In genomic region chr9:97002025-97002424, GRCm38 (mm10) we compare ENCODE assay signal across 24 mouse cellular contexts. TPM values are rescaled to one million over a fixed set of nuclear protein-coding genes. Genes with fewer than 3 reads are reported as not detected.
DNase-seq lines count a peak whose midpoint lies in the region; ATAC-seq and TF ChIP-seq lines count a peak whose summit lies in the region.
"Had no signal": no experiment of that assay in that cellular context is flagged by ENCODE, and none has a peak within 500 bp of the region (broad histone marks: within the 10 kb centered on the region; RNA-seq: fewer than 3 reads in every experiment).

No protein-coding gene starts in this region.

- H3K36me3 ChIP-seq in forebrain, embryonic 10.5 days (replicated peaks) = peaks cover 72% of the 10 kb centered on the region
- H3K36me3 ChIP-seq in forebrain, postnatal 0 days (ENCODE audit: insufficient read depth) = no peaks in the 10 kb centered on the region
- no peaks in the 10 kb centered on the region for H3K36me3 ChIP-seq in intestine, embryonic 15.5 days
- no peaks in the 10 kb centered on the region for H3K36me3 ChIP-seq in intestine, postnatal 0 days (ENCODE audit: control insufficient read depth, insufficient read depth)
- H3K36me3 ChIP-seq in stomach, embryonic 14.5 days (ENCODE audit: control insufficient read depth, insufficient read depth, low read length) = no peaks in the 10 kb centered on the region
- no peaks in the 10 kb centered on the region for H3K36me3 ChIP-seq in stomach, postnatal 0 days (ENCODE audit: control insufficient read depth, insufficient read depth, low read length)
- H3K36me3 ChIP-seq: embryonic facial prominence, embryonic 15.5 days; heart, embryonic 15.5 days had no signal

- 78% methylated on average over 7 of the region's 7 CpGs for WGBS in forebrain, embryonic 10.5 days
- 69% methylated on average over 7 of the region's 7 CpGs for WGBS in forebrain, postnatal 0 days
- 43% methylated on average over 7 of the region's 7 CpGs for WGBS in intestine, embryonic 15.5 days
- 65% methylated on average over 7 of the region's 7 CpGs for WGBS in intestine, postnatal 0 days
- WGBS in stomach, embryonic 14.5 days = 40% methylated on average over 7 of the region's 7 CpGs
- WGBS in stomach, postnatal 0 days = 48% methylated on average over 7 of the region's 7 CpGs

- no peaks in the 10 kb centered on the region for H3K27me3 ChIP-seq in forebrain, embryonic 10.5 days (ENCODE audit: poor library complexity, severe bottlenecking)
- no peaks in the 10 kb centered on the region for H3K27me3 ChIP-seq in forebrain, postnatal 0 days (ENCODE audit: insufficient read depth, low read length)
- no peaks in the 10 kb centered on the region for H3K27me3 ChIP-seq in intestine, embryonic 15.5 days (replicated peaks)
- no peaks in the 10 kb centered on the region for H3K27me3 ChIP-seq in intestine, postnatal 0 days (replicated peaks; ENCODE audit: control insufficient read depth, insufficient read depth, low read length)
- no peaks in the 10 kb centered on the region for H3K27me3 ChIP-seq in stomach, embryonic 14.5 days (ENCODE audit: control insufficient read depth, insufficient read depth, low read length)
- H3K27me3 ChIP-seq in stomach, postnatal 0 days (ENCODE audit: control insufficient read depth, insufficient read depth, low read length) = no peaks in the 10 kb centered on the region
- H3K27me3 ChIP-seq: embryonic facial prominence, embryonic 15.5 days; heart, embryonic 15.5 days; neural tube, embryonic 12.5 days had no signal

- no peak for TF ChIP-seq CTCF in forebrain, postnatal 0 days (IDR thresholded peaks at IDR 0.05; ENCODE audit: low read depth)
- TF ChIP-seq CTCF in intestine, postnatal 0 days (IDR thresholded peaks at IDR 0.05; ENCODE audit: low read depth) = no peak
- no peak for TF ChIP-seq CTCF in stomach, postnatal 0 days (IDR thresholded peaks at IDR 0.05; ENCODE audit: low read depth)

- no peak for TF ChIP-seq EP300 in stomach, postnatal 0 days (optimal IDR thresholded peaks at IDR 0.05)

- H3K4me1 ChIP-seq in forebrain, embryonic 10.5 days = peaks cover 42% of the 10 kb centered on the region
- H3K4me1 ChIP-seq in forebrain, postnatal 0 days (ENCODE audit: insufficient read depth) = no peaks in the 10 kb centered on the region
- H3K4me1 ChIP-seq in intestine, embryonic 15.5 days (replicated peaks) = peaks cover 8% of the 10 kb centered on the region
- H3K4me1 ChIP-seq in intestine, postnatal 0 days (replicated peaks; ENCODE audit: control insufficient read depth, insufficient read depth, low read length) = no peaks in the 10 kb centered on the region
- 0 out of 2 replicates have a peak, but pooled peaks cover 11% of the 10 kb centered on the region for H3K4me1 ChIP-seq in stomach, embryonic 14.5 days (ENCODE audit: control insufficient read depth, insufficient read depth, low read length)
- no peaks in the 10 kb centered on the region for H3K4me1 ChIP-seq in stomach, postnatal 0 days (replicated peaks; ENCODE audit: control insufficient read depth, insufficient read depth)
- H3K4me1 ChIP-seq: neural tube, embryonic 12.5 days had no signal

- H3K9me3 ChIP-seq in forebrain, embryonic 10.5 days = no peaks in the 10 kb centered on the region
- H3K9me3 ChIP-seq in forebrain, postnatal 0 days (ENCODE audit: low read length) = no peaks in the 10 kb centered on the region
- H3K9me3 ChIP-seq in intestine, embryonic 15.5 days = no peaks in the 10 kb centered on the region
- H3K9me3 ChIP-seq in intestine, postnatal 0 days (ENCODE audit: control insufficient read depth) = no peaks in the 10 kb centered on the region
- H3K9me3 ChIP-seq in stomach, embryonic 14.5 days (ENCODE audit: control insufficient read depth, low read depth, low read length) = no peaks in the 10 kb centered on the region
- H3K9me3 ChIP-seq in stomach, postnatal 0 days (ENCODE audit: control insufficient read depth, low read length) = no peaks in the 10 kb centered on the region
- H3K9me3 ChIP-seq: embryonic facial prominence, embryonic 15.5 days; heart, embryonic 15.5 days; neural tube, embryonic 12.5 days had no signal

- no peak for DNase-seq in forebrain, embryonic 10.5 days (ENCODE audit: extremely low spot score, low spot score)
- DNase-seq in forebrain, postnatal 0 days = no peak
- DNase-seq in stomach, postnatal 0 days (ENCODE audit: low spot score) = no peak
- DNase-seq in gastrocnemius, postnatal 10 days = no peak
- DNase-seq in right cerebral cortex, postnatal 10 days (ENCODE audit: low spot score in 2 of 2) = no peak
- DNase-seq: adrenal gland, adult 8-10 months; cerebellum, adult 18-20 months; cerebellum, postnatal 36 days; embryo, embryonic 11 days; kidney, adult 11 months; left cerebral cortex, postnatal 4 days; liver, postnatal 0 days; lung, postnatal 14 days; midbrain, embryonic 14.5 days; thymus, postnatal 14 days had no signal

- H3K27ac ChIP-seq in forebrain, embryonic 10.5 days = peak overlapping the region; percentile 61
- H3K27ac ChIP-seq in forebrain, postnatal 0 days (ENCODE audit: low read depth, low read length) = no peak overlapping the region
- peak overlapping the region; percentile 51; the same call in 1 of the 2 replicates for H3K27ac ChIP-seq in intestine, embryonic 15.5 days
- no peak overlapping the region for H3K27ac ChIP-seq in intestine, postnatal 0 days (ENCODE audit: low read depth, low read length)
- peak overlapping the region; percentile 44; the same call in 1 of the 2 replicates for H3K27ac ChIP-seq in stomach, embryonic 14.5 days (ENCODE audit: low read length)
- H3K27ac ChIP-seq in stomach, postnatal 0 days (replicated peaks) = no peak overlapping the region
- H3K27ac ChIP-seq: embryonic facial prominence, embryonic 15.5 days; heart, embryonic 15.5 days; left cerebral cortex, adult 2 months; neural tube, embryonic 12.5 days had no signal

- ATAC-seq in forebrain, postnatal 0 days = no peak
- ATAC-seq in intestine, embryonic 15.5 days = 0 out of 2 replicates have a peak, but pooled peaks have one; percentile 24
- no peak for ATAC-seq in intestine, postnatal 0 days
- no peak for ATAC-seq in stomach, embryonic 14.5 days (ENCODE audit: insufficient number of reproducible peaks, insufficient read depth, low FRiP score, low read depth)
- no peak for ATAC-seq in stomach, postnatal 0 days (ENCODE audit: low FRiP score, low TSS enrichment)
- ATAC-seq: activated CD4-positive, CD25-positive, alpha-beta regulatory T cell, adult 4 months; liver, postnatal 0 days had no signal

- no peak overlapping the region for H3K9ac ChIP-seq in forebrain, postnatal 0 days
- H3K9ac ChIP-seq in intestine, embryonic 15.5 days = no peak overlapping the region
- no peak overlapping the region for H3K9ac ChIP-seq in intestine, postnatal 0 days (ENCODE audit: low read depth, low read length)
- no peak overlapping the region for H3K9ac ChIP-seq in stomach, embryonic 14.5 days (replicated peaks; ENCODE audit: low read depth, low read length)
- no peak overlapping the region for H3K9ac ChIP-seq in stomach, postnatal 0 days (ENCODE audit: low read length)
- H3K9ac ChIP-seq: embryonic facial prominence, embryonic 15.5 days; heart, embryonic 15.5 days; liver, postnatal 0 days; neural tube, embryonic 12.5 days had no signal

- no peak overlapping the region for H3K4me3 ChIP-seq in forebrain, embryonic 10.5 days
- no peak overlapping the region for H3K4me3 ChIP-seq in forebrain, postnatal 0 days (ENCODE audit: low read depth, low read length)
- no peak overlapping the region for H3K4me3 ChIP-seq in intestine, embryonic 15.5 days (replicated peaks)
- H3K4me3 ChIP-seq in intestine, postnatal 0 days (ENCODE audit: low read depth, low read length) = no peak overlapping the region
- H3K4me3 ChIP-seq in stomach, embryonic 14.5 days (ENCODE audit: low read depth, low read length) = no peak overlapping the region
- no peak overlapping the region for H3K4me3 ChIP-seq in stomach, postnatal 0 days (ENCODE audit: low read depth, low read length)
- H3K4me3 ChIP-seq: embryonic facial prominence, embryonic 15.5 days; heart, embryonic 15.5 days; left cerebral cortex, adult 2 months; neural tube, embryonic 12.5 days had no signal

- no peak overlapping the region for H3K4me2 ChIP-seq in forebrain, postnatal 0 days (ENCODE audit: low read depth)
- H3K4me2 ChIP-seq in intestine, embryonic 15.5 days (replicated peaks) = no peak overlapping the region
- H3K4me2 ChIP-seq in intestine, postnatal 0 days (replicated peaks; ENCODE audit: low read depth) = no peak overlapping the region
- no peak overlapping the region for H3K4me2 ChIP-seq in stomach, embryonic 14.5 days (replicated peaks; ENCODE audit: low read depth, low read length)
- no peak overlapping the region for H3K4me2 ChIP-seq in stomach, postnatal 0 days (replicated peaks; ENCODE audit: low read depth)
- H3K4me2 ChIP-seq: embryonic facial prominence, embryonic 15.5 days; heart, embryonic 15.5 days; liver, embryonic 11.5 days; neural tube, embryonic 12.5 days had no signal

RNA-seq across cellular contexts. Expression of gene Spsb4, which starts 16.6 kb away (rescaled TPM):
- polyA plus RNA-seq in forebrain, embryonic 10.5 days (2016; fragmentation: Nextera tagmentation; extraction: Ambion mirVana) = 102 and 109 TPM in 2 replicates
- 22.7 and 28.3 TPM in 2 replicates for total RNA-seq in forebrain, postnatal 0 days (2014; rRNA removed)
- polyA plus RNA-seq in forebrain, postnatal 0 days (2015; fragmentation: Nextera tagmentation; extraction: Ambion mirVana) = 14.8 and 16.0 TPM in 2 replicates
- polyA plus RNA-seq in intestine, embryonic 15.5 days (2015; fragmentation: Nextera tagmentation; extraction: Ambion mirVana) = 29.3 and 29.9 TPM in 2 replicates
- 23.4 and 25.0 TPM in 2 replicates for polyA plus RNA-seq in intestine, postnatal 0 days (2015; fragmentation: Nextera tagmentation; extraction: Ambion mirVana)
- 19.9 and 23.4 TPM in 2 replicates for polyA plus RNA-seq in stomach, embryonic 14.5 days (2014; fragmentation: Nextera tagmentation; extraction: Ambion mirVana)
- polyA plus RNA-seq in stomach, postnatal 0 days (2015; fragmentation: Nextera tagmentation; extraction: Ambion mirVana) = 4.4 and 6.1 TPM in 2 replicates
- total RNA-seq in gastrocnemius, postnatal 10 days (2021) = 1 to 10 TPM; 5.6 to 7.8 TPM

Comparison
In these comparisons a context has a peak if more than half of its experiments do, and no peak if none do; other contexts are left out.
1. H3K27ac ChIP-seq: peak in forebrain, embryonic 10.5 days (single experiment), intestine, embryonic 15.5 days (single experiment) and stomach, embryonic 14.5 days (single experiment); none in forebrain, postnatal 0 days (single experiment), intestine, postnatal 0 days (single experiment) and stomach, postnatal 0 days (single experiment).